Mouse (Mus musculus) liver, postnatal 0 days (tissue): ENCODE results near the gene Dmtf1.

ENCODE experiments used
- CTCF ChIP-seq: sonication (generic); IDR thresholded peaks from 2 replicates; pipeline ENCODE4 v1.5.1; 2016; ENCODE audit warnings: antibody characterized with exemption, low read depth
- EP300 ChIP-seq: IDR thresholded peaks from 2 replicates; pipeline ENCODE4 v1.6.1; 2016; ENCODE audit warnings: antibody characterized with exemption, low read depth, mild to moderate bottlenecking

DNA sequence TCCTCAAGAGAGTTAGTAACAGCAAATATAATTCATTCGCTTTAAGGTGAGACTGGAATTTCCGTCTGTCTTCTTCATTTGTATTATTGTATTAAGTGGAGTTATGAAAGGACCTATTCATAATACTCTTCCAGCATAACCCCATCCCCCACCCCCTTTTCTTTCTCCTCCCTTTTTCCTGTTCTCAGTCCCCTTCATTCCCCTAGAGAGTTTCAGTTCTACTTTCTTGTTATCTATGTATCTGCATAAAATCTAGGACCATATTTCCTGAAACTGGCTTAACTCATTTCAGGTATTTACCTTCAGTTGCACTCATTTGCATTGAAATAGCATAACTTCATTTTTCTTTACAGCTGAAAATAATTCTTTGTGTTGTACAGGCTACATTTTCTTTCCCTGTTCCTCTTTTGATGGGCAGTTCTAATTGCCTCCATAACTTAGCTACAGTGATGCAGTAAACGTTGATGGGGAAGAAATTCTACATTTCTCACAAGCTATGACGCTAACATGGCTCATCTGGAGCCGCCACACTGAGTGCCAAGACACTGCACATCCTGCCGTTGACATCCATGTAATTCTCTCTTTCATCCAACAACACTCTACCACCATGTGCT lies 71.0 kb downstream of the Dmtf1 start:
- TF ChIP-seq CTCF (no peak), EP300 (no peak)
